Mouse (Mus musculus): ENCODE measurements around the gene Taok2. TPM values are rescaled to one million over a fixed set of nuclear protein-coding genes. Genes with fewer than 3 reads are reported as not detected.
"Not testable (repeated sequence)": the region's sequence is repeated elsewhere in the genome, so short reads cannot be mapped to it uniquely, and the experiment has no call there.

The Taok2 gene
- polyA plus RNA-seq (2016; fragmentation: Nextera tagmentation; extraction: Ambion mirVana) = 60.9 and 65.4 TPM in 2 replicates

DNA sequence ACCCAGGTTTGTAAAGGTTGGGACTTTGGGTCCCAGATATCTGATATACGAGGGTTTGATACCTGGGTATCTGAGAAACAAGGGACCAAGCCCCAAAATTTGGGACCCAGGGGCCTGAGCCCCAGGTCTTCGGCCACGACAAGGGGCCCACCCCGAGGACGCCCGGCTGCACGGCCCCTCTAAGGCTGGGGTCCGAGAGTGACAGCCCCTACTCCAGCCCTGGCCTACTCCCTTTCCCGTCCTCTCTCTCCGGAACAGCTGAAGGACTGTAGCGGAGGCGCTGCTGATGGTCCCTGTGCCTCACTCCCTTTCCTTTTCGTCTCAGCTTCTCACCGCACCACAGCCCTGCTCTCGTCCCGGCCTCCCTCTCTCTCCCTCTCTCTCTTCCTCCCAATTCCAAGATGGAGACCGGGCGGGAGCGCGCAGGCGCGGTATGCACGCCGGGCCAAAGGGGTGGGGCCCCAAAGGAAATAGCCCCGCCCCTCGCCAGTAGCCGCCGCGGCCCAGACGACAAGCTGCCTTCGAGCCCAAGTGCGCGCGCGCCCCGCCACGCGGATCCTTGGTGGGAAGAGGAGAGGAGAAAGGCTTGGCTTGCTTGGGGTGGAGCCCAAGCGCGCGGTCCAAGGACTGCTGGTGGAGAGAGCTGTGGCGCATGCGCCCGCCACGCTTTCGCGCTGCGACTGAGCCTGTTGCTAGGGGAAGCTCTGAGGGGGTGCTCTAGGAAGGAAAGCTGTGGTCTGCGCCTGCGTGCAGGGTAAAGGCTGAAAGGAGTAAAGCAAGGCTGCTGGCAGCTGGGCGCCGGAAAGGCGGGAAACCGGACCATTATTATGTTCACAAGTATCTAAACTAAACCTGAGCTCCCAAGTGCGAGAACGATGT, at the start of gene Taok2:
TSS of gene Taok2 (minus strand) at position 418 of the 879 bp plus-strand sequence.
- peaks cover 11% of the 10 kb centered on the region for H3K36me3 ChIP-seq (replicated peaks)
- H3K4me2 ChIP-seq = peak within 1 kb of the TSS; percentile 99
- WGBS = under 1% methylated on average over 56 of the region's 56 CpGs
- H3K4me1 ChIP-seq = peaks cover 37% of the 10 kb centered on the region
- peak within 1 kb of the TSS; percentile 94 for H3K9ac ChIP-seq
- no peaks in the 10 kb centered on the region for H3K27me3 ChIP-seq
- peak within 1 kb of the TSS; percentile 95 for H3K27ac ChIP-seq
- peak; percentile 98 for ATAC-seq (ENCODE audit: low FRiP score)
- H3K4me3 ChIP-seq (replicated peaks) = peak within 1 kb of the TSS; percentile 78
- no peaks in the 10 kb centered on the region for H3K9me3 ChIP-seq

DNA sequence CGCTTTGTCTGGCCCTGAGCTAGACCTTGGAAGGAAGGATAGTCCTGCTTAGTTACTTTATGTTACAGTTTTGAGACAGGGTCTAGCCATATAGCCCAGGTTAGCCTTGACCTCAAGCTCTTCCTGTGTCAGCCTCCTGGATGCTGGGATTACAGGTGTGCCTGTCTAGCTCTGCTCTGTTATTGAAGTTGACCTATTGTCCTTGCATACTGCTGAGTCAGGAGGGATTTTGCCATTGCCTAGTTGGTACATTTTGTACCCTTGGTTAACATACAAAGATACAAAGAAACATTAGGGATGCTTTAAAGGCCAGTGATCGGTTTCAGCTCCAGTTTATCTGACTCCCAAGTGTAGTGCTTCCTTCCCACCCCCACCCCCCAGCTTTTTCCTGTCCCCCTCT, 48.1 kb upstream of the Taok2 start:
- ATAC-seq (ENCODE audit: low FRiP score) = no peak
- H3K4me2 ChIP-seq = no peak overlapping the region
- WGBS = 89% methylated on average over 2 of the region's 2 CpGs
- no peaks in the 10 kb centered on the region for H3K27me3 ChIP-seq
- H3K27ac ChIP-seq = no peak overlapping the region
- peaks cover 43% of the 10 kb centered on the region for H3K36me3 ChIP-seq (replicated peaks)
- peaks cover 20% of the 10 kb centered on the region for H3K4me1 ChIP-seq
- H3K4me3 ChIP-seq (replicated peaks) = no peak overlapping the region
- no peak overlapping the region for H3K9ac ChIP-seq
- H3K9me3 ChIP-seq = no peaks in the 10 kb centered on the region

DNA sequence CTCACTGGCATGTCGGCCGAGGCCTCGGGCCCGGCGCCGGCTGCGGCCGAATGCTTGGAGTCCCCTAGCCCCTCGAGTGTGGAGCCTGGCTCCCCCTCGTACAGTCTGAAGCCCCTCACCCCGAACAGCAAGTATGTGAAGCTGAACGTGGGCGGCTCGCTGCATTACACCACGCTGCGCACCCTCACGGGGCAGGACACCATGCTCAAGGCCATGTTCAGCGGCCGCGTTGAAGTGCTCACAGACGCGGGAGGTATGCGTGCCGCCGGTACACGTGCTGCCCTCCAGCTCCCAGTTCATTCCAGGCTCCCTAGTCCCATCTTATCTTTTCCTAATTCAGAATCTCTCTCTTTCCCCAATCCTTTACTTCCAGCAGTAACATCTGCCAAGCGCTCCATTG, 44.5 kb upstream of the Taok2 start:
- Histone ChIP-seq H3K9ac (peak overlapping the region; percentile 91), H3K4me2 (peak overlapping the region; percentile 89), H3K9me3 (no peaks in the 10 kb centered on the region), H3K27me3 (no peaks in the 10 kb centered on the region), H3K4me3 (replicated peaks) (peak overlapping the region; percentile 88), H3K36me3 (replicated peaks) (peaks cover 27% of the 10 kb centered on the region), H3K27ac (peak overlapping the region; percentile 83), H3K4me1 (peaks cover 20% of the 10 kb centered on the region)
- peak; percentile 77; the same call in 1 of the 2 replicates for ATAC-seq (ENCODE audit: low FRiP score)
- under 1% methylated on average over 27 of the region's 27 CpGs for WGBS

DNA sequence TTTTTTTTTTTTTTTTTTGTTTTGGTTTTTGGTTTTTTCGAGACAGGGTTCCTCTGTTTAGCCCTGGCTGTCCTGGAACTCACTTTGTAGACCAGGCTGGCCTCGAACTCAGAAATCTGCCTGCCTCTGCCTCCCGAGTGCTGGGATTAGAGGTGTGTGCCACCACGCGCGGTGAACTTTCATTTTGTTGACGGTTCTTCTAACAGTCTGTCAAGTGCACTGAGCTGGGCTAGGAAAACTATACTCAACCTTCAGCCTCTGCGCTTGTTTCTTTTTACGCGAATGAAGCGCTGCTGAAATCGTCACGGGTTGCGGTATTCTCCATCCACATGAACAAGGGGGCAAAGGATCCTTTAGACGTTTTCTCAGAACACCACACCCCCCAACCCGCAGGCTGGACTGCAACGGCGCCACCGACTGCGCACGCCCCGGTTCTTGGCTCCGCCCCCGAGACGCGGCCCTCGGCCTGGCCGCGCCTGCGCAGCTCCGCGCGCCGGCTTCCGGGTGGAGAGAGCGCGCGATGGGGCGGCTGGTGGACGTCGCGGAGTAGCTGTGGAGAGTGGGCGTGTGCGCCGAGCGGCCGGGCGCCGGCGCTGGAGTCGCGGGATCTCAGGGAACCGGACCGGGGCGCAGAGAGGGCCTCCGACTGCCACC, 44.0 kb upstream of the Taok2 start, which contains the start of gene Kctd13:
TSS of gene Kctd13 (plus strand) at position 496 of the 654 bp plus-strand sequence.
- Histone ChIP-seq H3K4me3 (replicated peaks) (peak within 1 kb of the TSS; percentile 88), H3K36me3 (replicated peaks) (peaks cover 24% of the 10 kb centered on the region), H3K27me3 (no peaks in the 10 kb centered on the region), H3K9me3 (no peaks in the 10 kb centered on the region), H3K27ac (peak within 1 kb of the TSS; percentile 83), H3K4me2 (peak within 1 kb of the TSS; percentile 89), H3K9ac (peak within 1 kb of the TSS; percentile 91), H3K4me1 (peaks cover 22% of the 10 kb centered on the region)
- 4% methylated on average over 56 of the region's 56 CpGs for WGBS
- peak; percentile 96 for ATAC-seq (ENCODE audit: low FRiP score)

DNA sequence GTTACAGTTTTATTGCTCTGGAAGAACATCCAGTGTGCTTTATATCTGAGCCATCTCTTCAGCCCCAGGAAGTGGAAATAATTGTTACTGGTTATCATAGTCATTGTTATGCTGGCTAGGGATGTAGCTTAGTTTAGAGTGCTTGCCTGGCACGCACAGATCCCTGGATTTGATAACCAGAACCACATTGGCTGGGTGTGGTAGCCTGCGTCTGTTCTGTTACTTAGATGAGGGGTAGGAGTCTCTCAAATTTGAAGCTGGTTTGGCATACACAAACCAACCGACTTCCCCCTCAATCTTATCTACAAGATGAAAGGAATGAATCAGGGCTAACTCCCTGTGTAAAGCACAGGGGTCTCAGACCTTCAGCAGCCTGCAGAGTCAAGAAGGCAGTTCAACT, 41.8 kb upstream of the Taok2 start:
- Histone ChIP-seq H3K4me3 (replicated peaks) (no peak overlapping the region), H3K9ac (no peak overlapping the region), H3K27me3 (no peaks in the 10 kb centered on the region), H3K36me3 (replicated peaks) (peaks cover 8% of the 10 kb centered on the region), H3K4me1 (peaks cover 40% of the 10 kb centered on the region), H3K27ac (no peak overlapping the region), H3K4me2 (no peak overlapping the region), H3K9me3 (no peaks in the 10 kb centered on the region)
- 65% methylated on average over 3 of the region's 3 CpGs for WGBS
- ATAC-seq (ENCODE audit: low FRiP score) = no peak

DNA sequence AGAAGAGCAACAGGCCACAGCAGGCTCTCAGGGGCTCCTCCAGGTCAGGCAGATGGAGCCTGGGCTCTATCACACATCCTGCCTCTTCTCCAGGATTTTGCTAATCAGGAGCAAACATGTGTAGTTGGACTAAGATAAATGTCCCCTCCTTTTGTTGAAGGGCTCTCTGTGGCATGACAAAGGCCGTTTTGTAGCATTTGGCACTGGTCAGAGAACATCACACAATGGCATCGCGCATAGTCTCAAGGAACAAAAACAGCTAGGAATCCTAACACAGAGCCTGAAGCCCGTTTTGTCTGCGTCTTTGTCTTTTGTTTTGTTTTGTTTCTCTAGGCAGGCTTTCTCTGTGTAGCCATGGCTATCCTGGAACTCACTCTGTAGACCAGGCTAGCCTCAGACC, 39.5 kb upstream of the Taok2 start:
- ATAC-seq (ENCODE audit: low FRiP score) = no peak
- Histone ChIP-seq H3K4me3 (replicated peaks) (no peak overlapping the region), H3K4me1 (peaks cover 32% of the 10 kb centered on the region), H3K27me3 (no peaks in the 10 kb centered on the region), H3K36me3 (replicated peaks) (no peaks in the 10 kb centered on the region), H3K4me2 (no peak overlapping the region), H3K27ac (no peak overlapping the region), H3K9me3 (no peaks in the 10 kb centered on the region), H3K9ac (no peak overlapping the region)
- WGBS = 64% methylated on average over 5 of the region's 5 CpGs

DNA sequence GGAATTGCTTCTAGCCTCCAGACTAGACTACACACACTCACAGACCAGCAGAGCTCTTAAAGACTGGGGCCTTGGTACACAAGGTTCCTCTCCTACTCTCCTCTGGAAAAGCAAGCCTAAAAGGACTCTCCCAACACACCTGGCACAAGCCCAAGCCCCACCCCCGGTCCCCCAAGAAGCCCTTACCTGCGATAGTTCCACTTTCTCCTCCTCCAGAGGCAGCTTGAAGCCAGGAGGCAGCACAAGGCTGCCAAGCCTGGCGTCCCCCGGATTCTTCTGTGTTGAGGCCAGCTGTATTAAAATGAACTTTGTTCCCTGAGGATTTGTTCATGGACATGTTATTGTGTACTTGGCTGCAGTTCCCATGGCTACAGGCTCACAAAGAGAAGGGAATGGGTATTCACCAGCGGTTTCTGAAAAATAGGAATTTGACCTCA, 38.1 kb upstream of the Taok2 start, which contains the start of gene Tmem219:
TSS of gene Tmem219 (minus strand) at position 294 of the 437 bp plus-strand sequence.
- H3K4me1 ChIP-seq = peaks cover 32% of the 10 kb centered on the region
- H3K27me3 ChIP-seq = no peaks in the 10 kb centered on the region
- H3K4me3 ChIP-seq (replicated peaks) = peak within 1 kb of the TSS; percentile 13; the same call in 1 of the 2 replicates
- ATAC-seq (ENCODE audit: low FRiP score) = peak; percentile 51
- H3K36me3 ChIP-seq (replicated peaks) = no peaks in the 10 kb centered on the region
- H3K4me2 ChIP-seq = peak within 1 kb of the TSS; percentile 35
- no peaks in the 10 kb centered on the region for H3K9me3 ChIP-seq
- peak within 1 kb of the TSS; percentile 78 for H3K27ac ChIP-seq
- 26% methylated on average over 5 of the region's 5 CpGs for WGBS
- peak within 1 kb of the TSS; percentile 36; the same call in 1 of the 2 replicates for H3K9ac ChIP-seq

DNA sequence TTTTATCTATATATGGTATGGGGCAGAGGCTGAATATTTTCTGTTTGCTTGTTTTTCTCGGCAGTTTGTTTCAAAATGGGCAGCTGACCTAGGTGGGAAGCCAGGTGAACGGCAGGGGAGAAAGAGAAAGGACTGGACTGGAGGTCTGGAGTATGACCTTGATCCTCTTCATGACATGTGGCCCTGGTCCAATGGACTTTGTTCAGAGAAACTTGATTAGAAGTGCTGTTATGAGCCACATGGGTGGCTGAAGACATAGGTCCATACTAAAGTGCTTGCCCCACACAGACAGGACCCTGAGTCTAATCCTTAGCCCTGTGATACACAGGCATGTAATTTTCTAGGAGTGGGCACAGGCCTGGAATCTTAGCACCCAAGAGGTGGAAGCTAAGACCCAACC, 37.1 kb upstream of the Taok2 start:
- Histone ChIP-seq H3K9me3 (no peaks in the 10 kb centered on the region), H3K27me3 (no peaks in the 10 kb centered on the region), H3K27ac (no peak overlapping the region), H3K4me2 (peak overlapping the region; percentile 35), H3K4me3 (replicated peaks) (no peak overlapping the region), H3K9ac (no peak overlapping the region; the same call in 1 of the 2 replicates), H3K36me3 (replicated peaks) (no peaks in the 10 kb centered on the region), H3K4me1 (peaks cover 32% of the 10 kb centered on the region)
- 78% methylated on average over 2 of the region's 2 CpGs for WGBS
- no peak for ATAC-seq (ENCODE audit: low FRiP score)

DNA sequence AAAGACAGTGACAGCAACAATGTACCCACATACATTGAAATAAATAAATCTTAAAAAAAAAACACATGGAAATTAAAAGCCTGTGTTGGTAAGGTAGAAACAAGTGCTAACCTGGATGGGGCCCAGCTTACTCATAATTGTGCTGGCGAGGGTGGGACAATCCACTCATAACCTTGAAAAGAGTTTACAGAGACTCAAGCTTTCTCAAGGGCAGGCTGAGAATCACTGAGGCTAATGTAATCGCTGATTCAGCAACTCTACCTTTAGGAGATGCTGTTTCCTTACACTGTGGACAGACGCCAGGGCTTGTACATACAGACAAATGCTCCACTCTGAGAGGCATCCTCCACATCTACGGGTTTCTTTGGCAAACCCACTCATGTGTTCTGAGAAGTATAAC, 35.5 kb upstream of the Taok2 start:
- peaks cover 4% of the 10 kb centered on the region; the same call in 1 of the 2 replicates for H3K27me3 ChIP-seq
- ATAC-seq (ENCODE audit: low FRiP score) = no peak
- no peak overlapping the region for H3K4me3 ChIP-seq (replicated peaks)
- no peak overlapping the region for H3K27ac ChIP-seq
- no peaks in the 10 kb centered on the region for H3K9me3 ChIP-seq
- no peak overlapping the region for H3K9ac ChIP-seq
- peaks cover 32% of the 10 kb centered on the region for H3K4me1 ChIP-seq
- no peak overlapping the region for H3K4me2 ChIP-seq
- no peaks in the 10 kb centered on the region for H3K36me3 ChIP-seq (replicated peaks)
- WGBS = 82% methylated on average over 4 of the region's 4 CpGs

DNA sequence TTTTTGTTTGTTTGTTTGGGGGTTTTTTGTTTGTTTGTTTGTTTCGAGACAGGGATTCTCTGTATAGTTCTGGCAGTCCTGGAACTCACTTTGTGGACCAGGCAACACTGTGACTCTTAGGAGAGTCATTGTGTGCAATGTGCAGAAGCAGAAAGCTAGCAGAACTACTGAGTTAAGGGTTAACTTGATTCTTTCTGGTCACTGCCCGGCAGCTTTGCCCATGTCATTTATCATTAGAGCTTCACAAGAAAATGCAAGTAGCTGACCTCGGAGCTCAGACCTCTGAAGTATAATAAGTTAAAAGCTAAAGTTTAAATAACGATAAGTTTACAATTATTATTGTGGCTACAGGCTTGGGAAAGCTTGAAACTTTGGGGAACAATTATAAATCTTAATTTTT, 33.9 kb upstream of the Taok2 start:
- H3K36me3 ChIP-seq (replicated peaks); H3K9me3 ChIP-seq; H3K27ac ChIP-seq; H3K9ac ChIP-seq; H3K27me3 ChIP-seq; H3K4me3 ChIP-seq (replicated peaks); ATAC-seq (ENCODE audit: low FRiP score); H3K4me2 ChIP-seq: not testable (repeated sequence)
- H3K4me1 ChIP-seq = peaks cover 30% of the 10 kb centered on the region
- WGBS = 49% methylated on average over 4 of the region's 4 CpGs

DNA sequence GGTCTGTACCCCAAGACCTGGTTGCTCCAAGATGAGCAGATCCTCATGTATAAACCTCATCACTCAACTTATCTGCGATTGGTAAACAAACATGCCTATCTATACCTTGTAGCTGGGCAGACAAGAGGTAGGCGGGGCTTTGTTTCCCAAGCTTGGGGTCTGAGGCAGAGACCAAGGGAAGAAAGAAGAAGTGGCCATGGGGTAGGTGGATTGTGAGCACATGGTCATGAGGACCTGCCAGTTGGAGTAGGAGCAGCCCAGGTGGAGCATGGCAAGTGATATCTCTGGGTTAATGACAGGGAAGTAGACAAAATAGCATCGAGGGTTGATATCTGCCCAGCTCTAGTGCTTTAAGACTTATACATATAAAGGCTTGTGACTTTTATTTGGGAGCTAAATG, 30.3 kb upstream of the Taok2 start:
- Histone ChIP-seq H3K27me3 (peaks cover 4% of the 10 kb centered on the region; the same call in 1 of the 2 replicates), H3K9me3 (no peaks in the 10 kb centered on the region), H3K27ac (no peak overlapping the region), H3K36me3 (replicated peaks) (no peaks in the 10 kb centered on the region), H3K4me1 (no peaks in the 10 kb centered on the region), H3K9ac (no peak overlapping the region), H3K4me3 (replicated peaks) (no peak overlapping the region), H3K4me2 (no peak overlapping the region)
- ATAC-seq (ENCODE audit: low FRiP score) = no peak
- WGBS = 92% methylated on average over 3 of the region's 3 CpGs

DNA sequence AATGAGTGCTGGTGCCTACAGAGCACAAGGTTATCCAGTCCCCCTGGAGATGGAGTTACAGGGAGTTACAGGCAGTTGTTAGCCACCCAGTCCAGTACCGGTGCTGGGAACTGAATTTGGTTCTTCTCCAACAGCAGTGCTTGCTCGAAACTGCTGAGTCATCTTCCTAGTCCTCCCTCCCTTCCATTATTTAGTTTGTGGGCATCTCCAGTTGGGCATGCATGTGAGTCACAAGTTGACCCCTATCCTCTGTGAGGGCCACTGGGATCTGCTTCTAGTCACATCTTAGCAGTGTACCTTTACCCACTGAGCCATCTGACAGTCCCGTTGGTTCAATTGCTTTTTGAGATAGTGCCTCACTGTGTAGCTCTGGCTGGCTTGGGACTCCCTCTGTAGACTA, 21.1 kb upstream of the Taok2 start:
- no peaks in the 10 kb centered on the region for H3K4me1 ChIP-seq
- 81% methylated on average over 3 of the region's 3 CpGs for WGBS
- H3K4me3 ChIP-seq (replicated peaks) = no peak overlapping the region
- H3K36me3 ChIP-seq (replicated peaks) = no peaks in the 10 kb centered on the region
- ATAC-seq (ENCODE audit: low FRiP score) = no peak
- H3K27me3 ChIP-seq = no peaks in the 10 kb centered on the region
- H3K4me2 ChIP-seq = no peak overlapping the region
- no peaks in the 10 kb centered on the region for H3K9me3 ChIP-seq
- no peak overlapping the region for H3K9ac ChIP-seq
- H3K27ac ChIP-seq = no peak overlapping the region
